Comparison of ENCODE assay signal across 20 mouse cellular contexts in the genomic region with DNA sequence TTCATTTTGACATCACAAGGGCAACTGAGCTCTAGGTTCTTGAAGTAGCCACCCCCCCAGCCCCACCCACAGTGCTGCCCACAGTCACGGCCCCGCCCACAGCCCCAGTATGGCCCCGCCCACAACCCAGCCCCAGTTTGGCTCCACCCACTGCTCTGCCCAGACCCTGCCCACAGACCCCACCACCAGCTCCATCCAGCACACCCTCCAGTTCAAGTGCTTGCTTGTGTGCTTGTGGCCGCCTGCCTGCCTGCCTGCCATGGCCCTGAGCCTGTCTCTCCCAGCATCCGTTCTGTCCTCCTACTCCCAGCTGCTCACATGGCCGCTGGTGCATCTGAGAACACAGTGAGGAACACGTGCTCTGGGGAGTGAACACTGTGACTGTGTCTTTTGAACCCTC.
A peak's percentile ranks its signal among the peaks of the same experiment; 100 is the strongest.
DNase-seq lines count a peak whose midpoint lies in the region; ATAC-seq and TF ChIP-seq lines count a peak whose summit lies in the region.
"Had no signal": no experiment of that assay in that cellular context is flagged by ENCODE, and none has a peak within 500 bp of the region (broad histone marks: within the 10 kb centered on the region; RNA-seq: fewer than 3 reads in every experiment).

No protein-coding gene starts in this region.

- no peak overlapping the region for H3K27ac ChIP-seq in heart, embryonic 15.5 days
- H3K27ac ChIP-seq in stomach, embryonic 15.5 days, result no peak overlapping the region
- no peak overlapping the region for H3K27ac ChIP-seq in stomach, postnatal 0 days (replicated peaks)
- H3K27ac ChIP-seq: embryonic facial prominence, embryonic 13.5 days; forebrain, embryonic 15.5 days; heart, adult 2 months; intestine, embryonic 15.5 days; layer of hippocampus, adult 2 months; limb, embryonic 12.5 days; liver, embryonic 13.5 days; midbrain, embryonic 15.5 days had no signal

- H3K4me3 ChIP-seq in heart, embryonic 15.5 days, result no peak overlapping the region
- no peak overlapping the region for H3K4me3 ChIP-seq in stomach, embryonic 15.5 days (replicated peaks)
- no peak overlapping the region for H3K4me3 ChIP-seq in stomach, postnatal 0 days (ENCODE audit: low read depth, low read length)
- H3K4me3 ChIP-seq: embryonic facial prominence, embryonic 13.5 days; forebrain, embryonic 15.5 days; heart, adult 2 months; intestine, embryonic 15.5 days; layer of hippocampus, adult 2 months; limb, embryonic 12.5 days; liver, embryonic 13.5 days; midbrain, embryonic 15.5 days had no signal

- no peak for TF ChIP-seq EP300 in stomach, postnatal 0 days (optimal IDR thresholded peaks at IDR 0.05)

- no peak overlapping the region for H3K9ac ChIP-seq in heart, embryonic 15.5 days
- no peak overlapping the region for H3K9ac ChIP-seq in stomach, embryonic 15.5 days
- H3K9ac ChIP-seq in stomach, postnatal 0 days (ENCODE audit: low read length), result no peak overlapping the region
- H3K9ac ChIP-seq: embryonic facial prominence, embryonic 13.5 days; forebrain, embryonic 15.5 days; intestine, embryonic 15.5 days; limb, embryonic 12.5 days; liver, embryonic 13.5 days; midbrain, embryonic 15.5 days had no signal

- WGBS in heart, embryonic 15.5 days, result 73% methylated on average over 7 of the region's 7 CpGs
- WGBS in stomach, embryonic 15.5 days, result 75% methylated on average over 7 of the region's 7 CpGs
- 64% methylated on average over 7 of the region's 7 CpGs for WGBS in stomach, postnatal 0 days

- no peaks in the 10 kb centered on the region for H3K4me1 ChIP-seq in heart, embryonic 15.5 days (replicated peaks)
- no peaks in the 10 kb centered on the region for H3K4me1 ChIP-seq in stomach, embryonic 15.5 days
- H3K4me1 ChIP-seq in stomach, postnatal 0 days (replicated peaks; ENCODE audit: control insufficient read depth, insufficient read depth), result no peaks in the 10 kb centered on the region
- H3K4me1 ChIP-seq: embryonic facial prominence, embryonic 13.5 days; intestine, embryonic 15.5 days; limb, embryonic 12.5 days; liver, embryonic 13.5 days; midbrain, embryonic 15.5 days had no signal

- H3K4me2 ChIP-seq in heart, embryonic 15.5 days, result no peak overlapping the region
- H3K4me2 ChIP-seq in stomach, embryonic 15.5 days, result no peak overlapping the region
- no peak overlapping the region for H3K4me2 ChIP-seq in stomach, postnatal 0 days (replicated peaks; ENCODE audit: low read depth)
- H3K4me2 ChIP-seq: embryonic facial prominence, embryonic 13.5 days; forebrain, embryonic 15.5 days; intestine, embryonic 15.5 days; limb, embryonic 12.5 days; liver, embryonic 13.5 days; midbrain, embryonic 15.5 days had no signal

- TF ChIP-seq CTCF in stomach, postnatal 0 days (IDR thresholded peaks at IDR 0.05; ENCODE audit: low read depth), result no peak

- no peak for DNase-seq in heart, adult 18-20 months
- DNase-seq in layer of hippocampus, postnatal 10 days (ENCODE audit: low spot score in 2 of 2), result peak; percentile 17 to 37
- no peak for DNase-seq in layer of hippocampus, adult 18-20 months (ENCODE audit: low spot score in 2 of 2)
- no peak for DNase-seq in stomach, postnatal 0 days (ENCODE audit: low spot score)
- DNase-seq in yolk sac, embryonic 10.5 days (ENCODE audit: low spot score), result no peak
- DNase-seq: adrenal gland, adult 8-10 months; gastrocnemius, postnatal 14 days; heart, adult 2 months; heart, postnatal 4 days; liver, embryonic 13.5 days had no signal

- H3K36me3 ChIP-seq in heart, embryonic 15.5 days, result no peaks in the 10 kb centered on the region
- H3K36me3 ChIP-seq in stomach, embryonic 15.5 days, result no peaks in the 10 kb centered on the region
- H3K36me3 ChIP-seq in stomach, postnatal 0 days (ENCODE audit: control insufficient read depth, insufficient read depth, low read length), result no peaks in the 10 kb centered on the region
- H3K36me3 ChIP-seq: embryonic facial prominence, embryonic 13.5 days; forebrain, embryonic 15.5 days; intestine, embryonic 15.5 days; limb, embryonic 12.5 days; liver, embryonic 13.5 days; midbrain, embryonic 15.5 days had no signal

- 0 out of 2 replicates have a peak, but pooled peaks have one; percentile 22 for ATAC-seq in heart, embryonic 15.5 days (replicated peaks; ENCODE audit: insufficient number of reproducible peaks, insufficient read depth, low FRiP score, low read depth)
- ATAC-seq in stomach, embryonic 15.5 days (ENCODE audit: insufficient read depth, low FRiP score, low read depth), result 0 out of 2 replicates have a peak, but pooled peaks have one; percentile 22
- ATAC-seq in stomach, postnatal 0 days (ENCODE audit: low FRiP score, low TSS enrichment), result no peak
- 0 out of 2 replicates have a peak, but pooled peaks have one; percentile 5 for ATAC-seq in monocyte, adult 5-6 weeks (replicated peaks; ENCODE audit: insufficient number of reproducible peaks, low FRiP score, low TSS enrichment, poor library complexity, severe bottlenecking)
- ATAC-seq: forebrain, embryonic 15.5 days; intestine, embryonic 15.5 days; lung, postnatal 0 days; midbrain, embryonic 15.5 days had no signal

- no peaks in the 10 kb centered on the region for H3K27me3 ChIP-seq in heart, embryonic 15.5 days
- H3K27me3 ChIP-seq in stomach, embryonic 15.5 days (replicated peaks), result no peaks in the 10 kb centered on the region
- H3K27me3 ChIP-seq in stomach, postnatal 0 days (ENCODE audit: control insufficient read depth, insufficient read depth, low read length), result no peaks in the 10 kb centered on the region
- H3K27me3 ChIP-seq: embryonic facial prominence, embryonic 13.5 days; forebrain, embryonic 15.5 days; intestine, embryonic 15.5 days; liver, embryonic 13.5 days; midbrain, embryonic 15.5 days had no signal

- no peaks in the 10 kb centered on the region for H3K9me3 ChIP-seq in heart, embryonic 15.5 days (replicated peaks)
- H3K9me3 ChIP-seq in stomach, embryonic 15.5 days, result no peaks in the 10 kb centered on the region
- H3K9me3 ChIP-seq in stomach, postnatal 0 days (ENCODE audit: control insufficient read depth, low read length), result no peaks in the 10 kb centered on the region
- H3K9me3 ChIP-seq: embryonic facial prominence, embryonic 13.5 days; forebrain, embryonic 15.5 days; intestine, embryonic 15.5 days; limb, embryonic 12.5 days; liver, embryonic 13.5 days; midbrain, embryonic 15.5 days had no signal

Comparison
In these comparisons a context has a peak if more than half of its experiments do, and no peak if none do; other contexts are left out.
1. DNase-seq: peak in layer of hippocampus, postnatal 10 days (2 of 2); none in heart, adult 18-20 months (0 of 2), layer of hippocampus, adult 18-20 months (0 of 2), stomach, postnatal 0 days (single experiment) and yolk sac, embryonic 10.5 days (single experiment).